Mouse (Mus musculus) c-Kit-positive CD71-negative TER-119-negative erythroid progenitor cells, embryonic 14.5 days (primary cell): ENCODE measurements at regions not wholly inside any gene's neighbourhood (a gene's known extent, or its start where the extent isn't known, plus 50 kb on each side); places are given as distances from the start of the nearest gene placed in this dataset.

Experiments used
- DNase-seq: peaks from one replicate; pipeline ENCODE4 v3.0.0-alpha.2; 2013; ENCODE audit warnings: low read depth

GRCm38 (mm10) chr16:13045079-13045590 is 64.3 kb upstream of the Ercc4 start:
- DNase-seq, result no peak

DNA sequence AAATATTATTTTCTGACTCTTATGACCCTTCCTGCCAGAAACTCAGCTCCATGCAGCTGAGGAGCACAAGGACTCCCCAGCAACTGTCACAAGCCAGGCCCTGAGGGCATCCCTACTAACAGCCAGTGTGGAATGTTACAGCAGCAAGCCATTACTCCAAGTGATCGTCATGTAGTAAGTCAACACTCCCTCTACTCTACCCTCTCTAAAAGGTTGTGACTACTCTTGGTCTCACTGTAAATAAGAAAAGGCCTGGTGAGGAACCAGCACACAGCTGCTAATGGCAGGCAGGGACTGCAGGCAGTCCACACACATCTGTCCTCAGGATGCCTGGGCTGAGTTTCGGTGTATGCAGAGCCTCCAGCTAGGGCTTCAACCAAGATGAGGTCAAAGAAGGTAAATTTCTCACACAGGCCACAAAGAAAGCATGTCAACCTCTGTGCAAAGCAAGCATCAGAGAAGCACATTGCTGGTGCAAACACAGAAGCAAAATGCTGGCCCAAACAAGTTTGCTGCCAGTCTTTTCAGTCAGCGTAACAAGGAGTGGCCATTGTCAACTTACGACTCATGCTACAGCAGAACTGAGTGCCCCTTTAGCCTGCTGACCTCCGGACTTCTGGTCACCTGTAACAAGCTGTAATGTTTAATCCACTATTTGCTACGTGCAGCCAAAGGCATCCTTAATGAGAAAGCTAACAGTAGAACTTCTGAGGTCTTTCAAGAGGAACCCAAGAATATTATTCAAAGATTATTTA is 62.9 kb upstream of the Ercc4 start:
- DNase-seq, result no peak

- DNase-seq, result no peak
These were observed 60.2 kb upstream of the Ercc4 start for GRCm38 (mm10) chr16:13049321-13049720.

DNA sequence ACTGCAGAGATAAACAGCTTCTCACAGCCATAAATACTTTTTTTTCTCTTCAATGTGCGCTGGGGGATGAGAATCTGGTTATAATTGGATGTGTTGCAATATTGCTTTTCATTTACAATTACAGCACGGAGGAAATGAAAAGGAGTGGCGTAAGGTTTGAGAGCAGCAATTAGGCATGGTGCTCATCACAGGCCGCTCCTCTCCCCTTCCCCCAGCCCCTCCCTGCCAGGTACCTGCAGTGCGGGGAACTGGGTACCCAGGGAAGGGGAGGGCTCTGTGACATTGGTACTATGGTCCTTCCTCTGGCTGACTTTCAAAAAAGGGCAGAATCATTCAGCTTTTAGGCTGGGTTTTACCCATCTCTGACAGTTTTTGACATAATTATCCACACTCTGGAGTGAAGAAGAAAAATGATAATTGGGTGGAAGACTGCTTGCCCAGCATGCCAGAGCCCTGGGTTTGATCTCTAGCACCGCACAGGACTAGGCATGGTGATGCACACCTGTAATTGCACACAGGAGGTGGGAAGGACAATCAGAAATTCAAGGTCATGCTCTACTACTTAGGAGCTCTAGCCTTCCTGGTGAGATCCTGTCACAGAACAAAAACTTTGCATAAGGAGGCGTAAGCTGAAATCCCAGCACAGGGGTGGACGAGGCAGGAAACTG is 59.1 kb upstream of the Ercc4 start:
- DNase-seq, result no peak

DNA sequence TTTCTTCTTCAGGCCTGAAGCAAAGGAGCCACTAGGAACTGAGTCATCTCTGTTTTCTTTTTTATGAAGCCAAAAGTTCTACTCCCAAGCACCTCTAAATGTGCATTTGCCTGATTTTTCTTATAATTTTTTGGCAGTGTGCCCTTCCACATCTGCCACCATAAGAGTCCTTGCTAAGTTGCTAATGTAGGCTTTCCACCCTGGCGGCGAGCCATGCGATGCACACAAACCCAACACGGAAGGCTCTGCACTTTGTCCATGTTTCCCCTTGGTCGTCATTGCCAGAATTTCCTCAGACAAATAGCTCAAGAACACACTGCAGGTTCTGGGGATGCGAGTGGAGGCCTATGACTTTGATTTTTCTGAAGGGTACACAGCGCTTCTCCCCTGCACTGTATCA is 54.5 kb upstream of the Ercc4 start:
- DNase-seq, result no peak
